Comparison of ENCODE assay signal across 11 mouse cellular contexts in the genomic region with DNA sequence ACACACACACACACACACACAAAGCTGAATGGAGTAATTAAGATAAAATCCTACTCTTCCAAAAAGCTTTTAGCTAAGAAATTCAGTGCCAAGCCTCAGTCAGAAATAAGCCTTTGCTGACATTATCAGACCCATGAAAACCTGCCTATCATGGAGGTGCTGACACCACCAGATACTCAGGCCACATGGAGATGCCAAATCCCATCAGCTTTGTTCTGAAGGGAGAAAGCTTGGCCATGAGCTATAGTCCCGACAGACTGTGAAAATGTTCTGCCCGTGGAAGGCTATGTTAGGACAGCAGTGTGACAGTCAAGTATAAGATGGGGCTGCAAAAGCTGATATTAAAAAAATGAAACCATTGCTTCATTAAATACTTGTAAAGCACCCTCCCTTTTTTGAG. TPM values are rescaled to one million over a fixed set of nuclear protein-coding genes. Genes with fewer than 3 reads are reported as not detected.
DNase-seq lines count a peak whose midpoint lies in the region; ATAC-seq lines count a peak whose summit lies in the region.
"Had no signal": no experiment of that assay in that cellular context is flagged by ENCODE, and none has a peak within 500 bp of the region (broad histone marks: within the 10 kb centered on the region; RNA-seq: fewer than 3 reads in every experiment).

No protein-coding gene starts in this region.

- H3K4me3 ChIP-seq in forebrain, embryonic 16.5 days (replicated peaks; ENCODE audit: low read length): no peak overlapping the region
- no peak overlapping the region for H3K4me3 ChIP-seq in forebrain, embryonic 10.5 days
- H3K4me3 ChIP-seq in lung, embryonic 15.5 days: no peak overlapping the region
- H3K4me3 ChIP-seq in hindbrain, embryonic 15.5 days: no peak overlapping the region
- no peak overlapping the region for H3K4me3 ChIP-seq in liver, embryonic 16.5 days (ENCODE audit: low read depth, low read length)
- H3K4me3 ChIP-seq: intestine, embryonic 15.5 days had no signal

- 0 out of 2 replicates have a peak, but pooled peaks have one; percentile 29 for ATAC-seq in forebrain, embryonic 16.5 days
- no peak for ATAC-seq in lung, embryonic 15.5 days (ENCODE audit: borderline replicate concordance, extremely low read depth, low FRiP score, low TSS enrichment)
- ATAC-seq in hindbrain, embryonic 15.5 days (ENCODE audit: low FRiP score, low read depth): no peak
- no peak for ATAC-seq in liver, embryonic 16.5 days (ENCODE audit: low read depth)

- no peaks in the 10 kb centered on the region for H3K9me3 ChIP-seq in forebrain, embryonic 16.5 days (ENCODE audit: control insufficient read depth, low read length)
- no peaks in the 10 kb centered on the region for H3K9me3 ChIP-seq in forebrain, embryonic 10.5 days
- no peaks in the 10 kb centered on the region for H3K9me3 ChIP-seq in lung, embryonic 15.5 days
- H3K9me3 ChIP-seq in hindbrain, embryonic 15.5 days: no peaks in the 10 kb centered on the region
- H3K9me3 ChIP-seq in liver, embryonic 16.5 days (replicated peaks; ENCODE audit: control insufficient read depth, low read length): no peaks in the 10 kb centered on the region
- H3K9me3 ChIP-seq: intestine, embryonic 15.5 days had no signal

- no peak overlapping the region for H3K9ac ChIP-seq in forebrain, embryonic 16.5 days (replicated peaks; ENCODE audit: low read depth, low read length)
- no peak overlapping the region for H3K9ac ChIP-seq in lung, embryonic 15.5 days
- H3K9ac ChIP-seq in hindbrain, embryonic 15.5 days: no peak overlapping the region
- peak overlapping the region; percentile 16; the same call in 1 of the 2 replicates for H3K9ac ChIP-seq in liver, embryonic 16.5 days (ENCODE audit: low read depth, low read length)
- H3K9ac ChIP-seq: intestine, embryonic 15.5 days had no signal

- no peaks in the 10 kb centered on the region for H3K36me3 ChIP-seq in forebrain, embryonic 16.5 days (ENCODE audit: control insufficient read depth, insufficient read depth)
- H3K36me3 ChIP-seq in forebrain, embryonic 10.5 days (replicated peaks): no peaks in the 10 kb centered on the region
- no peaks in the 10 kb centered on the region for H3K36me3 ChIP-seq in lung, embryonic 15.5 days
- H3K36me3 ChIP-seq in hindbrain, embryonic 15.5 days: no peaks in the 10 kb centered on the region
- H3K36me3 ChIP-seq in liver, embryonic 16.5 days (ENCODE audit: control insufficient read depth, insufficient read depth): no peaks in the 10 kb centered on the region
- H3K36me3 ChIP-seq: G1E; intestine, embryonic 15.5 days had no signal

- 45% methylated on average over 2 of the region's 2 CpGs for WGBS in forebrain, embryonic 16.5 days
- WGBS in forebrain, embryonic 10.5 days: 89% methylated on average over 2 of the region's 2 CpGs
- WGBS in lung, embryonic 15.5 days: 29% methylated on average over 2 of the region's 2 CpGs
- 63% methylated on average over 2 of the region's 2 CpGs for WGBS in hindbrain, embryonic 15.5 days
- 44% methylated on average over 2 of the region's 2 CpGs for WGBS in liver, embryonic 16.5 days (ENCODE audit: insufficient replicate concordance)

- peaks cover 14% of the 10 kb centered on the region for H3K4me1 ChIP-seq in forebrain, embryonic 16.5 days (replicated peaks; ENCODE audit: control insufficient read depth, insufficient read depth, low read length)
- peaks cover 9% of the 10 kb centered on the region for H3K4me1 ChIP-seq in forebrain, embryonic 10.5 days
- H3K4me1 ChIP-seq in lung, embryonic 15.5 days: peaks cover 52% of the 10 kb centered on the region
- H3K4me1 ChIP-seq in hindbrain, embryonic 15.5 days (replicated peaks): 0 out of 2 replicates have a peak, but pooled peaks cover 5% of the 10 kb centered on the region
- peaks cover 66% of the 10 kb centered on the region for H3K4me1 ChIP-seq in liver, embryonic 16.5 days (ENCODE audit: control insufficient read depth, low read depth, low read length)
- H3K4me1 ChIP-seq: intestine, embryonic 15.5 days had no signal

- H3K4me2 ChIP-seq in forebrain, embryonic 16.5 days (ENCODE audit: low read length): no peak overlapping the region
- no peak overlapping the region for H3K4me2 ChIP-seq in lung, embryonic 15.5 days
- no peak overlapping the region for H3K4me2 ChIP-seq in hindbrain, embryonic 15.5 days
- H3K4me2 ChIP-seq in liver, embryonic 16.5 days (ENCODE audit: low read depth, low read length): no peak overlapping the region
- H3K4me2 ChIP-seq: intestine, embryonic 15.5 days had no signal

- H3K27me3 ChIP-seq in forebrain, embryonic 16.5 days (replicated peaks; ENCODE audit: control insufficient read depth, insufficient read depth, low read length): no peaks in the 10 kb centered on the region
- no peaks in the 10 kb centered on the region for H3K27me3 ChIP-seq in forebrain, embryonic 10.5 days (ENCODE audit: poor library complexity, severe bottlenecking)
- no peaks in the 10 kb centered on the region for H3K27me3 ChIP-seq in lung, embryonic 15.5 days
- no peaks in the 10 kb centered on the region for H3K27me3 ChIP-seq in hindbrain, embryonic 15.5 days
- no peaks in the 10 kb centered on the region for H3K27me3 ChIP-seq in liver, embryonic 16.5 days (ENCODE audit: control insufficient read depth, insufficient read depth, low read depth, low read length)
- H3K27me3 ChIP-seq: intestine, embryonic 15.5 days had no signal

- H3K27ac ChIP-seq in forebrain, embryonic 16.5 days (ENCODE audit: low read length): peak overlapping the region; percentile 44
- H3K27ac ChIP-seq in forebrain, embryonic 10.5 days: no peak overlapping the region
- H3K27ac ChIP-seq in lung, embryonic 15.5 days: peak overlapping the region; percentile 93
- peak overlapping the region; percentile 81 for H3K27ac ChIP-seq in hindbrain, embryonic 15.5 days (replicated peaks)
- H3K27ac ChIP-seq in liver, embryonic 16.5 days (ENCODE audit: low read length): peak overlapping the region; percentile 98
- H3K27ac ChIP-seq: intestine, embryonic 15.5 days had no signal

- no peak for DNase-seq in forebrain, embryonic 10.5 days (ENCODE audit: extremely low spot score, low spot score)
- DNase-seq in lung, postnatal 36 days: no peak
- no peak for DNase-seq in gastrocnemius, postnatal 25 days
- DNase-seq in yolk sac, embryonic 10.5 days (ENCODE audit: low spot score): no peak
- DNase-seq: cerebellum, adult 8-10 months had no signal

RNA-seq across cellular contexts. Expression of a gene that starts 19.5 kb away (rescaled TPM):
- polyA plus RNA-seq in forebrain, embryonic 16.5 days (2015; fragmentation: Nextera tagmentation; extraction: Ambion mirVana): 62.3 and 64.7 TPM in 2 replicates
- 63.5 and 67.3 TPM in 2 replicates for polyA plus RNA-seq in forebrain, embryonic 10.5 days (2016; fragmentation: Nextera tagmentation; extraction: Ambion mirVana)
- 86.3 and 99.2 TPM in 2 replicates for polyA plus RNA-seq in lung, embryonic 15.5 days (2015; fragmentation: Nextera tagmentation; extraction: Ambion mirVana)
- 68.1 and 74.3 TPM in 2 replicates for polyA plus RNA-seq in hindbrain, embryonic 15.5 days (2015; fragmentation: Nextera tagmentation; extraction: Ambion mirVana)
- polyA plus RNA-seq in liver, embryonic 16.5 days (2015; fragmentation: Nextera tagmentation; extraction: Ambion mirVana): 59.4 and 64.7 TPM in 2 replicates
- total RNA-seq in gastrocnemius, postnatal 25 days (2021): 1 to 10 TPM; 2.8 to 3.5 TPM
- polyA plus RNA-seq: G1E had no signal
